Comparison of ENCODE assay signal across 15 mouse cellular contexts in the genomic region with DNA sequence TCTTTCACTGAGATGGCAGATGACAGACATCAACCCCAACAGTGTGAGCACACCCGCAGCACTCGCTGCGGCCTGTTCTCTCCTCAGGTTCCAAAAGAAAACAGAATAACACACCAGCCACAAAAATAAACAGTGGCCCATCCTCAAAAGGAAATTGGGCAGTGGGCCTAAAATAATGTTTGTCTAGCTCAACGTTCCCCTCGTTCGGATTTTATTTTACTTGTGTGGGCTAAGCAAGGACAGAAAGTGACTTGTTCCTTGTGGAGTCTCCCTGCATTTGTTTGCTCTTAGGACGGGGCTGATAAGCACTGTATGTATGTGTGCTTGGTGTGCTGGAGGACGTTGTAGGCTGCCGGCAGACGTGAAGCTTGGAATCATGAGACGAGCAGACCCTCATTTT. TPM values are rescaled to one million over a fixed set of nuclear protein-coding genes. Genes with fewer than 3 reads are reported as not detected.
DNase-seq lines count a peak whose midpoint lies in the region; ATAC-seq and TF ChIP-seq lines count a peak whose summit lies in the region.
"Had no signal": no experiment of that assay in that cellular context is flagged by ENCODE, and none has a peak within 500 bp of the region (broad histone marks: within the 10 kb centered on the region; RNA-seq: fewer than 3 reads in every experiment).

No protein-coding gene starts in this region.

- intact Hi-C loops in heart, postnatal 14 days (cut with DNase I), result loop anchor here (10.0 kb wide), 1 partner anchor 215 kb away; no protein-coding TSS in a partner anchor
- intact Hi-C loops in left cerebral cortex, postnatal 14 days (cut with DNase I), result no loop called here

- peak; percentile 69; the same call in 1 of the 2 replicates for ATAC-seq in lung, embryonic 14.5 days (ENCODE audit: insufficient read depth)

- H3K27me3 ChIP-seq in lung, embryonic 14.5 days (ENCODE audit: insufficient read depth, low read length), result no peaks in the 10 kb centered on the region
- H3K27me3 ChIP-seq in heart, embryonic 10.5 days (ENCODE audit: insufficient read depth, poor library complexity, severe bottlenecking), result no peaks in the 10 kb centered on the region

- DNase-seq in heart, adult 11 months, result peak; percentile 95
- DNase-seq in heart, postnatal 14 days, result no peak
- DNase-seq in lung, embryonic 14.5 days, result peak; percentile 72
- DNase-seq in lung, adult 18-20 months, result no peak
- DNase-seq in heart, embryonic 10.5 days (ENCODE audit: low spot score), result no peak
- peak; percentile 39 for DNase-seq in kidney, postnatal 14 days
- DNase-seq in left cerebral cortex, postnatal 14 days (ENCODE audit: low spot score in 2 of 2), result no peak
- DNase-seq in adrenal gland, adult 8-10 months, result no peak
- DNase-seq: adrenal gland, adult 2 months; cerebellum, adult 2 months; gastrocnemius, postnatal 25 days; liver; lung, postnatal 4 days; right cerebral cortex, postnatal 14 days had no signal

- H3K27ac ChIP-seq in lung, embryonic 14.5 days (ENCODE audit: low read depth), result 0 out of 2 replicates have a peak overlapping the region, but pooled peaks have one; percentile 0
- peak overlapping the region; percentile 17; the same call in 1 of the 2 replicates for H3K27ac ChIP-seq in heart, embryonic 10.5 days
- H3K27ac ChIP-seq: hindbrain, embryonic 14.5 days had no signal

- peaks cover 4% of the 10 kb centered on the region; the same call in 1 of the 2 replicates for H3K4me1 ChIP-seq in lung, embryonic 14.5 days (ENCODE audit: insufficient read depth)
- peaks cover 34% of the 10 kb centered on the region for H3K4me1 ChIP-seq in heart, embryonic 10.5 days

- H3K4me2 ChIP-seq in lung, embryonic 14.5 days, result no peak overlapping the region
- H3K4me2 ChIP-seq: hindbrain, embryonic 14.5 days had no signal

- WGBS in lung, embryonic 14.5 days, result 16% methylated on average over 11 of the region's 11 CpGs
- WGBS in heart, embryonic 10.5 days, result 40% methylated on average over 11 of the region's 11 CpGs

- H3K9me3 ChIP-seq in lung, embryonic 14.5 days (ENCODE audit: low read depth, low read length), result no peaks in the 10 kb centered on the region
- no peaks in the 10 kb centered on the region for H3K9me3 ChIP-seq in heart, embryonic 10.5 days

- no peaks in the 10 kb centered on the region for H3K36me3 ChIP-seq in lung, embryonic 14.5 days (ENCODE audit: insufficient read depth)
- H3K36me3 ChIP-seq in heart, embryonic 10.5 days, result no peaks in the 10 kb centered on the region

- no peak overlapping the region for H3K9ac ChIP-seq in lung, embryonic 14.5 days
- H3K9ac ChIP-seq: hindbrain, embryonic 14.5 days had no signal

- no peak for TF ChIP-seq CTCF in lung, embryonic 14.5 days (IDR thresholded peaks at IDR 0.05; ENCODE audit: low read depth)

- no peak overlapping the region for H3K4me3 ChIP-seq in lung, embryonic 14.5 days (ENCODE audit: low read depth, low read length)
- H3K4me3 ChIP-seq in heart, embryonic 10.5 days, result no peak overlapping the region

RNA-seq across cellular contexts. Expression of a gene that starts 46.2 kb away (rescaled TPM):
- total RNA-seq in heart, postnatal 14 days (2021), result 1 to 10 TPM; 2.4 to 2.9 TPM
- 1.7 and 2.3 TPM in 2 replicates for polyA plus RNA-seq in lung, embryonic 14.5 days (2014; fragmentation: Nextera tagmentation; extraction: Ambion mirVana)
- polyA plus RNA-seq in heart, embryonic 10.5 days (2016; fragmentation: Nextera tagmentation; extraction: Ambion mirVana), result 1.5 and 6.7 TPM in 2 replicates
- 1 to 10 TPM; 1.3 to 1.8 TPM for total RNA-seq in left cerebral cortex, postnatal 14 days (2021)
- 10 to 100 TPM in 2 of 4 experiments, 1 to 10 TPM in 2; 2.8 to 16.1 (median 9.2) TPM for total RNA-seq in adrenal gland, adult 8-10 months (2022)

Comparison
In these comparisons a context has a peak if more than half of its experiments do, and no peak if none do; other contexts are left out.
1. DNase-seq: peak in heart, adult 11 months (single experiment), lung, embryonic 14.5 days (single experiment) and kidney, postnatal 14 days (single experiment); none in heart, postnatal 14 days (0 of 2), lung, adult 18-20 months (0 of 2), heart, embryonic 10.5 days (single experiment), left cerebral cortex, postnatal 14 days (0 of 2) and adrenal gland, adult 8-10 months (single experiment).